Mouse (Mus musculus) liver, adult (tissue): Measurements from ENCODE around the gene Kcnip1.

ENCODE experiments used
- GATA4 ChIP-seq: IDR thresholded peaks from 2 replicates; pipeline ENCODE4 v1.6.1; 2014; ENCODE audit warnings: mild to moderate bottlenecking, low read length; ENCODE audit not compliant: insufficient replicate concordance

Kcnip1 gene

DNA sequence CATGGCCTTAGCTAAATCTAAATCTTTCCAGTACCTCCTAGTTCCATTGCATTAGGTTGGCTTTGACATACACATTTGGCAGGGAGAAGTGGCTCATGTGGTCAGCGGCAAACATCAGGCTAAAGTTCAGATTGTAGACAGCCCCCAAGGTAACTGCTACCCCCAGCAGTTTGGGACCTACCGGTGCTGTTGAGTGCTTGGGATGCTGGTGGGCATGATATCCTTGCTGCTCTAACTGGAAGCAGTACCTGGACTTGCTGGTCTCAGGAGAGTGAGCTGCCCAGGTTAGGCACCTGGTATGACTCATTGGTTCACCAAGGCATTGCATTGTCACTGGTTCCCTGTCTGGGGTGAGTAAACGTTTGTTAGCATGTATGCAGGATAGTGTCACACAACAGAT lies 402.2 kb downstream of the Kcnip1 start:
- no peak for TF ChIP-seq GATA4

DNA sequence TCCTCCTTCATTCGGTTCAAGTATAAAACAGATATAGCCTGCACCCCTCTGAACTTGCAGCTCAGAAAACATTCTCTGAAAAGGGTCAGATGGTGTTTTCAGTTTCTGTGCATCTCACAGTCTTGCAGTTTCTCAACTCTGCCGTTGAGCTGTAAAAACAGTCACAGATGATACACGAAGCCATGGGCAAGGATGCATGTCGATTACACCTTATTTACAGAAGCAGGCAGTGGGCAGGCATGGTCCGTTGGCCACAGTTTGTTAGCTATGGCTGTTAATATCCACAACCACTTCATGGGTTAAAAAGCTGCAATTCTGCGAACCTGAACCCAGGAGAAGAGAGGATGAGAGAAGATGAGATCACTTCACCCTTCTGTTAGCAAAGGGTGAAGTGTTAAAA lies 406.3 kb downstream of the Kcnip1 start:
- no peak for TF ChIP-seq GATA4

DNA sequence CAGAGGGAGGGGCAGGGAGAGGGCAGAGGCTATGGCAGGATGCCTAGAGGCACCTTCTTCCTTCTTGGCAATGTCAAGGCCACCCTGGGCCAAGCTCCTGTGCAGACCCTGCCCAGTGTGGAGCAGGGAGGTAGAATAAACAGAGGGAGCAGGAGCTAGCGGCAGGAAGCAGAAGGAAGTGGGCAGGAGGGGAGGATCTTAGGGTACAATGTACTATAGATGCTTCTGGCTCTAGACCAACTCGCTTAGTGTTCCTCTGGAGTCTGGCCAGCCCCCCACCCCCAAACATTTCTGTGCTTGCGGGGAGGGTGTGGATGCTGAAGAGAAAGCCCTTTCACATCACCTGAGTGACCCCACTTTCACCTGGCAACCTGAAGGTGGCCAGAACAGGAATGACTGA lies 413.3 kb downstream of the Kcnip1 start:
- no peak for TF ChIP-seq GATA4
